Mouse (Mus musculus) adrenal gland, adult 18-20 months (tissue): ENCODE data around the gene Urb1. TPM values are rescaled to one million over a fixed set of nuclear protein-coding genes. Genes with fewer than 3 reads are reported as not detected.

Experiments
- DNase-seq, 2 experiments: peaks; one replicate each; pipeline ENCODE4 v3.0.0; 2021 to 2022; ENCODE audit warnings: low spot score in 2 of 2
- long read RNA-seq, 2 experiments: library from polyadenylated mRNA; stranded (forward); transcript quantifications; one replicate each; pipeline ENCODE4 v2.0.0; 2021
- total RNA-seq, 2 experiments: library from RNA; stranded (reverse); gene quantifications; 1 replicate in 1 of 2; 2 replicates in 1 of 2; pipeline ENCODE4 v1.2.3; 2021

Gene Urb1
- total RNA-seq: 10 to 100 TPM; 17.6 to 18.2 TPM
- long read RNA-seq, experiment 1, full-length matches to known transcripts: 1 of 2 reads
- long read RNA-seq, experiment 1, partial matches to known transcripts: 0 of 2 reads
- long read RNA-seq, experiment 1, other reads (novel, unspliced or antisense): 1 of 2 reads
- long read RNA-seq, experiment 2, full-length matches to known transcripts: 1 of 7 reads
- long read RNA-seq, experiment 2, partial matches to known transcripts: 5 of 7 reads
- long read RNA-seq, experiment 2, other reads (novel, unspliced or antisense): 1 of 7 reads

GRCm38 (mm10) chr16:90809975-90810715, at the start of gene Urb1:
Urb1 (minus strand) TSS chr16:90810413.
- peak; percentile 99 to 100 for DNase-seq

- DNase-seq: no peak
Observed at GRCm38 (mm10) chr16:90858206-90858605, 48.0 kb upstream of the Urb1 start.

GRCm38 (mm10) chr16:90856552-90857200, 46.5 kb upstream of the Urb1 start:
- DNase-seq: no peak

GRCm38 (mm10) chr16:90851621-90852334, 41.6 kb upstream of the Urb1 start:
- no peak for DNase-seq

GRCm38 (mm10) chr16:90850881-90851280, 40.7 kb upstream of the Urb1 start:
- DNase-seq: no peak

- DNase-seq: no peak
Observed at GRCm38 (mm10) chr16:90849262-90849661, 39.0 kb upstream of the Urb1 start.

GRCm38 (mm10) chr16:90848697-90849096, 38.5 kb upstream of the Urb1 start:
- DNase-seq: no peak

- DNase-seq: no peak
Observed at GRCm38 (mm10) chr16:90845591-90845990, 35.4 kb upstream of the Urb1 start.

GRCm38 (mm10) chr16:90845038-90845437, 34.8 kb upstream of the Urb1 start:
- no peak for DNase-seq

- DNase-seq: no peak
Observed at GRCm38 (mm10) chr16:90842164-90842563, 32.0 kb upstream of the Urb1 start.

- no peak for DNase-seq
Observed at GRCm38 (mm10) chr16:90837431-90837830, 27.2 kb upstream of the Urb1 start.

GRCm38 (mm10) chr16:90833041-90833791, 23.0 kb upstream of the Urb1 start:
- no peak for DNase-seq

GRCm38 (mm10) chr16:90832495-90832894, 22.3 kb upstream of the Urb1 start:
- no peak for DNase-seq

GRCm38 (mm10) chr16:90831676-90832075, 21.5 kb upstream of the Urb1 start:
- peak in 1 of 2 experiments; percentile 9 for DNase-seq

- peak; percentile 85 to 88 for DNase-seq
Observed at GRCm38 (mm10) chr16:90830686-90831439, 20.6 kb upstream of the Urb1 start.

- DNase-seq: peak; percentile 87
Observed at GRCm38 (mm10) chr16:90829894-90830685, 19.9 kb upstream of the Urb1 start.

GRCm38 (mm10) chr16:90829136-90829535, 18.9 kb upstream of the Urb1 start:
- DNase-seq: no peak

GRCm38 (mm10) chr16:90827498-90827897, 17.3 kb upstream of the Urb1 start:
- no peak for DNase-seq

- DNase-seq: no peak
Observed at GRCm38 (mm10) chr16:90826457-90826856, 16.2 kb upstream of the Urb1 start, which contains the start of gene Eva1c. Eva1c (plus strand) TSS chr16:90826719.
